Mouse (Mus musculus) lung, postnatal 25 days (tissue): Measurements from ENCODE around the gene Jmjd8.

Source experiments
- DNase-seq: peaks from one replicate; pipeline ENCODE4 v3.0.0; 2022; ENCODE audit warnings: low spot score

Gene Jmjd8

DNA sequence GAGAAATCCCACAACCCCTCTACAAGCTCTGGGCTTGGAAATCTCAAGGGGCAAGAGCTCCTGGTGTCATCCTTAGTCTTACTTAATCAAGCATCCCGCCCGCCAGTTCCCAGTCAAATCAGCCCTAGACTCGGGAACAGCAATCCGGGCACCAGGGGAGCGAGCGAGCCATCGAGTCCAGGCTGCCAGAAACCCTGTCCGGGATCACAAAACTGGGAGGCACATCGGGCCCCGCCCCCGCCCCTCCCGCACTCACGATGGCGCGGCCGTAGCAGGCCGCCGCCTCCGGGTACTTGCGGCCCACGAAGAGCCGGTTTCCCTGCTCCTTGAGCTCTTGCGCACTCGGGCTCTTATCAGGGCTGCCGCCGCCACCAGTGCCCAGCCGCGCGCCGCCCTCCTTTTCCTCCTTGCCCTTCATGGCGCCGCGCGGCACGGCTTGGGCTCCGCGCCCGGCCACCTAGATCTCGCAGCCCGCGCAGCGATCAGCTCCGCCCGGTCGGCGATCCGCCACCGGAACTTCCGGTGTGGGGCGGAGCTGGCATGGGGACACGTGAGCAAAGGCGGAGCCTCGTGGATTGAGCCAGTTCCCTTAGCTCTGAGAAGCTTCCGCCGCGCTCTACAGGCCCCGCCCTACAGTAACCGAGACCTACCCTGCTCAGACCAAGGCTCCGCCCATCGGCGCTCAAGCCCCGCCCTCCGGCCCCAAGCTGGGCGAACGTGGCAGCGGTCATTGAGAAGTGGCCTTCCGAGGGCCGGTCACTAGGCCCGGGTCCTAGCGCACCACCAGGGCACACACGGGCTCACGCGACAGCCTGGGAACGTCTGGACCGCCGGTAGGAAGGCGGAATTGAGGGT, 4.0 kb downstream of the Jmjd8 start:
- DNase-seq: peak; percentile 100

DNA sequence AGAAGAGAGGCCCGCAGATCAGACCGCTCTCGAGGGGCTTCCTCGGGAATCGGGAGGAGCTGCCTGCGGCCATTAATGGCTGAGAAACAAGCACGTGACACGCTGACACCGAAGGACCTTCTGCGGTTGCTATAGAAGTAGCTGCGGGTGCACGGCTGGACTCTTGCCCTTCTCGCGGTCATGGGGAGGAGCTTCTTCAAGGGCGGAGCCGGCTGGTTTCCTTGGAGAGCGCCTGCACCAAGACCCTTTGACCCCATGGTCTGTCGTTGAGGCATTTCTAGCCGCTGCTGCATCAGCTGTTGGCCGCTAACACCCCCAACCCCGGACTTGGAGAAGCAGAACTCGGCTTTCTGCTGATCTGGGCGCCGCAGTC, 4.6 kb downstream of the Jmjd8 start, which contains the start of gene Stub1:
Gene Stub1 (minus strand): TSS at position 114 of the 373 bp plus-strand sequence.
- DNase-seq: peak; percentile 91

DNA sequence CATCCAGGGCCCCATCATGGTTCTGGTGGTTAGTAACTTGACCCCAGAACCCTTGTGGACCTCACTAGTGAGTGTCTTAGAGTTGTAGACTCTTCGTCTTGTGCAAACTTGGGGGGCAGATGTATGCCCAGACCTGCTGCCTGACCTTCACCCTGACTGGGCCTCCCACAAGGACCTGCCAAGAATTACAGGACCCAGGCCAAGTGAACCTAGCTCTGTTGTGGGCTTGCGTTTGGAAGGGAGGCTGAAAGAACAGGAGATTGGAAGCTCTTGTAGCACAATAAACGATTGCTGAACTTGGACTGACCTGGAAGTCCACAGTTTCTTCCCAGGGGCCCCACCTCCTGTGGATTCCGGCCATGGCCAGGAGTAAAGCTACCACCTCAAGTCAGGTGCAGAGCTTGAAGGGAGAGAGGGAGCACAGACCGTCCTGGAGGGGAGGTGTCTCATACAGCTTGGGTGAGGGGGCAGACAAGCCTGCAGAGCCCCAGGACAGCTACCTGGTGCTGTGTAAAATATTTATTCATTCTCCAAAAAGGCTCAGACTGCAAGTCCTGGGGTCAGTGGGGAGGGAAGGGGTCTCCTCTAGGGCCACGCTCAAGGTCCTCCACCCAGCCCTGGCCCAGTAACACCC, 5.4 kb downstream of the Jmjd8 start:
- peak; percentile 27 for DNase-seq

DNA sequence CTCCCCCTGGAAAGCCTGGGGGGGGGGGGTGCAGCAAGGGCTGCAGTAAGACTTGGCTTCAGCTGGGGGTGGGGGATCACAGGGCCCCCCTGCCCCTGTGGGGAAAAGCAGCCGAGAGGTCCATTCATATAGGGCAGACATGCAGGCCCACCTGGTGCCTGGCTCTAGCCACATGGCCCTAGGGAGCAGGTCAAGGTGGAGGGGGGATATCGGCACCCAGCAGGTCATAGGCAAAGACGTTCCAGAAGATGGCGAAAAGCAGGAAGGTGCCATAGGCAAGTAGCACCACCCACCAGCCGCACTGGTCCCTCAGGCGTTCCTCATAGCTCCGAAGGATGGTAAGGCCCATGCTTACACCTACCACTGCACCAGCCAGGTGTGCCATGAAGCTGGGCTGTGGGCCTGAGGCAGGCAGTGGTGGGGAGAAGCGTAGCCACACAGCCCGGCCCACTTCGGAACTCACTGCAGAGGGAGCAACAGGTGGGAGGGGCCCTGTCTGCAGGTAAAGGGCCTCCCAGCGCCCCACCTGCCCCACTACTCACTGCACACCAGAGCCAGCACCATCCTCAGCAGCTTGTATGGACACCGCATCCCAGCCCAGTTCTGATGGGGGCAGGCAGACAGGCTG, 6.0 kb downstream of the Jmjd8 start:
- no peak for DNase-seq

DNA sequence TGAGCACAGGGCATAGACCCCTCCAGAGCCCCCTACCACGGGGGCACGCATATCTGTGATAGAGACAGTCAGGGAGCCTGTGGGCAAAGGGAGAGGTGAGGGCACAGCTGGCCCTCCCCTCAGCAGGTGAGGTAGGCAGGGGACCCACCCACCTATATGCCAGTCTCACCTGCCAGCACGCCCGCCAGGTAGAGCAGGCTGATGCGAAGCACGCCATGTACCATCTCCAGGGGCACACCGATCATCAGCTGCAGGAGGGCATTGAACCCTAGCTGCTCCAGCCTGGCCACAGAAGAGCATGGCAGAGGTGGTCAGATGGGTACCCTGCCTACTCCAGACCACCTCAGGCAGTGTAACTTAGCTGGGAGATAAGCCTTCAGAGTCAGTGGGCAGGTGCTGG, 6.6 kb downstream of the Jmjd8 start:
- no peak for DNase-seq

DNA sequence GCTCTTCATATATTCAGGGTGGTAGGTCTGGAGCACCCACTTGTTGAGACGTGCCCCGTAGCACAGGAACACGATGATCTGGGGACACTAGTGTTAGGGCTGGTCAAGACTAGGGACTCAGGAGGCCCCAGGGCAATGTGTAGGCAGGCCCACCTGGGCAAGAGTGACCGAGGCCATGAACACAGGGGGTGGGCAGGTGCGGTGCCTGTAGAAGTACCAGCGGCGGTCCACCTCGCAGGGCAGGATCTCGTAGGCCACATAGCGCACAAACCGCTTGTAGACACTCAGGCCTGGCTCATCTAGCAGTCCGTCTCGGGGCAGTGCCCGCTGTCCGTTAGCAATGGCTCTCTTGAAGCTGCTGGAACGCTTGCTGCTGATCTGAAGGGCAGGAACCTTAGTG, 7.1 kb downstream of the Jmjd8 start:
- no peak for DNase-seq

DNA sequence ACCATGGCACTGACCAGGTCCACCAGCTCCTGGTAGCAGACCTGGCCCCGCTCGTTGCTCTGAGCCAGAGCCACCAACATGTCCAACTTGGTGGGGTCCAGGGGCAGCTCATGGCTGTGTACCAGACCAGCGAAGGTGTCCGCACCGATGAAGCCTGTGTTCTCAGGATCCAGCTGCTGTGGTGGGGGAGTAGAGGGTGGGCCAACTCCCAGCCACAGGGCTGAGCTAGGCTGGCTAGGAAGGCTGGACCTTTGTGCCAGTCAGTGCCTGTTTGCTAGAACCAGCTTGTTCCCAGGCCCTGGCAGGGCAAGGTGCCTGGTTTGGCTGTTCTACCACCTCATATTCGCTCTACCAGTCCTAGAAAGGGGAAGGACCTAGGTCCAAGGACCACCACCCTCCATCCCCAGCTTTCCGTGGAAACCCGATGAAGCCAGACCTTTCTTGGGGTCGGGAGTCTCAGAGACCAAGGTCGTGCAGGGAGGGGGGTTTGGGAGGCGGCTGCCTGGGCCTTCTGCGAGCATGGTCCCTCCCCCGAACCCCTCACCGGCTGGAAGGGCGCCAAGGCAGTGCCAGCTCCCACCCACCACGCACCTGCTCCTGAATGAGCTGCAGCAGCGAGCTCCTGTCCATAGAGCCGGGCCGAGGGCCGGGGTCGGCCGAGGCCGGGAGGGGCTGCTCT, 7.9 kb downstream of the Jmjd8 start:
- DNase-seq: no peak

DNA sequence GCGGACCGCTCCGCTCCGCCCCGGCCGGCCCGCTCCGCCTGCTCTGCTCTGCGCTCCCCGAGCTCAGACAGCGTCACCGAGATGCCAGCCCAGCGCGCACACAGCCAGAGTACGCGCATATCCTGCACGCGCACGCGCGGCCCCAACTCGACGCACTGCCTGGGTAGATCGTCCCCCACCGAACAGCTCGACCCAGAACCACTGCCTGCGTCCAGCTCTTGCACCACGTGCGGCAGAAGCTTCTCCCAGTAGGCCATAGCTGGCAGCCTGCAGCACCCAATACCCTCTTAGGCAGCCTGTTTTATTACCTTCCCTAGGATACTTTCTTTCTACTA, 8.4 kb downstream of the Jmjd8 start, which contains the start of gene Rhbdl1:
Gene Rhbdl1 (minus strand): TSS at position 220 of the 335 bp plus-strand sequence.
- peak; percentile 43 for DNase-seq

DNA sequence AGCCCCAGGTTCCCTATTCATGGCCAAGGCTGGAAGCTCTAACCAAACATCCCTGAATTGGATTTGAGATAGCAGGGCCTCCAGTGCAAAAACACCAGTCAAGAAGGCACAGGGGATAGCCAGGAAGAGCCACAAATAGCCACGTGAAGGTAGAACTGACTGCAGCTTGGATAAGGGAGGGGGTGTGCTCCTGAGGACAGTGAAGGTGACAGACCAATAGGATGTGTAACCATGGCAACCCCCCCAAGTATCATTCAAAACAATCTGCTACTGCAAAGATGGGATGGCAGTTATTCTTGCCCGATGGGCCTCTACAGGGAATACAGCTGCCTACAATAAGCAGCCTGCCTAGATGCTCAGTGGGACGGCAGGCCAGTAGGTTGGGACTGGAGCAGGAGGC, 8.9 kb downstream of the Jmjd8 start:
- no peak for DNase-seq

DNA sequence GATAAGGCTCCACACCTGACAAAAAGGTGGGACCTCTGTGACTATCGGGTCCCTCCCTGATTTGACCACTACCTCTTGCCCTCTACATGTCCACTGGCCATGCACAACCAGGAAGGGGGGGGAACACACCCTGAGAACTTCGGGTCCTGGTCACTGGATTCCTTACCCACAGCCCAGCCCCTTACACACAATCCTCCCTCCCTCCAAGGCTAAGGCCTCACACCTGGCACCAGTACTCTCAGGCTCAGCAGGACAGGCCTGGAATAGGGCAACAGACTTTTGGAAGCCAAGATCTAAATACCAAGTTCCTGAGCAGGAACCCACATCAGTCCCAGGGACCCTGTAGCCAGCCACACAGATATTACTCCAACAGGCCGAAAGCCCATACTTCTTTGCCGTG, 10.2 kb downstream of the Jmjd8 start:
- DNase-seq: no peak

DNA sequence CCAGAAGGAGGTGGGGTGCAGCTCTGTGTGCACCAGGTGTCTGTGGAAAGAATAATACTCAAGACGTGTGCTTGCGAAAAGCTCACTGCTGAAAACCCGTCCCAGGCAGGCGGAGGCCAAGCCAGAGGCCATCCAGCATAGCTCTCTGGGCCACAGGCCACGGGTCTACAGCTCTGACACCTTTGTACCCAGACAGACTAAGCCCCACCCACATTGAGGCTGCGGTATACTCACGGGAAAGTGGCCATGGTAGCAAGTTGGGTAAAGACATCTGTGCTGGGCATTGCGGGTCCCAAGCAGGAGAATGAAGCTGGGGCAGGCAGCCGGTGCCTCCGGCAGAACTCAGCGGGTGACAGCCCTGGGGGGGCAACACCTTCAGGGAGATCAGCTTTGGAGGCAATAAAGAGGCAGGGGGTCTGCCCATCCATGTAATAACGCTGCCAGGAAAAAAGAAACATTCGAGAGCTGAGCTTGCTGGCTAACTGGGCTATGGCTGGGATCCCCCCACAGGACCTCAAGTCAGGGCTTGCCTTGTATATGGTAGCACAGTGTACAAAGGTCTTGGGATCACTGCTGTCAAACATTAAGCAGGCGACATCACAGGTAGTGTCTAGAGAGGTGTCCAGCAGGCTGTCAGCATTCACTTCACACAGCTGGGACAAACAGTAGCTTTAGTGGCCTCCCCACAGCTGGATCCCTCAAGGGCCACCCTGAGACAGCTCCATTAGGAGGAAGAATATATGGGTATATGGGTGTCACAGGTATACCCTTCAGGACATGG, 11.0 kb downstream of the Jmjd8 start:
- no peak for DNase-seq

DNA sequence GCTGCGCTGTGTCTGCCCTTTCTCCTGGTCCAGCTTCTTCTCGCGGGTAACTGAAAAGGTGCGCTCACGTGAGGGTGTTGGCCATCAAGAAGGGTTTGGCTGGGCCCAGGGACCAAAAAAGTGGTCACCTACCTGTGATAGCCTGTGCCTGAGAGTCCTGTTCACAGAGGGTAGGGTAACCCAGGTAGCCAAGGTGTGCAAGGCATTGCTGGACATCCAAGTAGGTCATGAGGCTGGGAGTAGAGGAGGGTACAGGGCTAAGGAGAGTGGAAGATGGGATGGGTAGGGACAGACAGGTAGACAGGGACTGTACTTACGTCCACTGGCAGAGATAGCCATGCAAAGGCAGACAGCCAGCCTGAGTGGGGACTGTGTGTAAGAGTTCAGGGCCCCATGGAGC, 11.9 kb downstream of the Jmjd8 start:
- DNase-seq: no peak

DNA sequence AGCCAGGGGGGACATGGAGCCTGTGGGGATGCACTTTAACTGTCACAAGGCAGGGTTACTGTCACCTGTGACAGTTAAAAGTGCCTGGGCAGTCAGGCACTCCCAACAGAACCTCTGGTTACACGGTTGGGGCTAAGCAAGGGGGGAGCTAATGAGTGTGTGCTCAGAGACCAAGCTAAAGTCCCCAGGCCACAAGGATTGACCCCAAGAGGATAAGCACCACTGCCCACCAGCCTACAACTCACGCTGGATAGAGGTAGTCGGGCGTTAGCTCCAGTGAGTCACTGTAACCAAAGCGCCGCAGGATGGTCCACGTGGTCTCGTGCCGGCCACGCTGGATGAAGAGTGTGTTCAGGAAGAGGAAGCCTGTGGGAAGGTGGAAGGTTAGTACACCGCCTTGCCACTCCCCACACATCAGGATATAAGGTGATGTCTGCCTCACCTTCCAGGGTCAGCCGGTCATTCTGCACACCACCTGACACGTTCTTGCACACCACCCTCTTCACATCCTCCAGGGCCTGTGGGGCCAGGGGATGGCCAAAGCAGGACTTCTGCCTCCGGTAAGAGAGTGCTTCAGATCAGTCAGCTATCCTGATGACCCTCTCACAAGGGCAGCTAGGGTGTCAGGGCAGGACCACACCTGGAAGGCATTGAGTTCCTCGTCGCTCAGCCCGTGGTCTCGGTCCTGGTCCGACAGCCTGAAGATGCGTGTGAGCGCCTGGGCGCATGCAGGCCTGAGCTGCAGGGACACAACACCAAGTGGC, 12.6 kb downstream of the Jmjd8 start, which contains the start of gene Gm20683:
Gene Gm20683 (minus strand): TSS at position 647 of the 764 bp plus-strand sequence.
- DNase-seq: no peak

DNA sequence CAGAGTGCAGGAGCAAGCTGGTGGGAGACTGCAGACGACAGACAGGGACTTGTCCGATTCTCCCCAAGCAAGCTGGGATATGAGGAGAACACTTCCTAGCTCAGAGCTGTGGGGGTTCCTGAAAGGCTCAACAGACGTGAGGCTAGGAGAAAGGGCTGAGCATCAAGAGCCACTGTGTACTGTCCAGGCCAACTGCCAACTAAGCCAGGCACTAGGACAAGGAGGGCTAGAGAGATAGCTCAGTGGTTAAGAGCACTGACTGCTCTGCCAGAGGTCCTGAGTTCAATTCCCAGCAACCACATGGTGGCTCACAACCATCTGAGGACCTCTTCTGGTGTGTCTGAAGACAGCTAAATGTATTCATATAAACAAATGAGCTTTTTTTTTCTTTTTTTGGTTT, 13.8 kb downstream of the Jmjd8 start:
- no peak for DNase-seq

DNA sequence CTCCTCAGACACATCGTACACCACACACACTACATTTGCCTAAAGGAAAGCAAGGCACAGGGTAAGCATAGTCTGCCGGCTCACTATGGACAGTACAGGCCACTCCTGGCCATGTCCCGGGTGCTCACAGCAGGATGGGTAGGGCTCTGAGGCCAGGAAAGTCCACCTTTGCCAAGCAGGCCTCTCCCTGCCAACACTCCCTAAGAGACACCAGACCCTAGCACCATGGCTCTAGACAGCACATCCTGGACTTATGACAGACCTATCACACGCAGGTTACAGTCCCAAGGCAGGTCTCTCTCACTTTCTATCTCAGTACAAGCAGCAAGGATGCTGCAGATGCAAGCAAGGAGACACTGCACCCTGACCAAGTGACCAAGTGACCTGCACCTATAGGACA, 14.5 kb downstream of the Jmjd8 start:
- no peak for DNase-seq

DNA sequence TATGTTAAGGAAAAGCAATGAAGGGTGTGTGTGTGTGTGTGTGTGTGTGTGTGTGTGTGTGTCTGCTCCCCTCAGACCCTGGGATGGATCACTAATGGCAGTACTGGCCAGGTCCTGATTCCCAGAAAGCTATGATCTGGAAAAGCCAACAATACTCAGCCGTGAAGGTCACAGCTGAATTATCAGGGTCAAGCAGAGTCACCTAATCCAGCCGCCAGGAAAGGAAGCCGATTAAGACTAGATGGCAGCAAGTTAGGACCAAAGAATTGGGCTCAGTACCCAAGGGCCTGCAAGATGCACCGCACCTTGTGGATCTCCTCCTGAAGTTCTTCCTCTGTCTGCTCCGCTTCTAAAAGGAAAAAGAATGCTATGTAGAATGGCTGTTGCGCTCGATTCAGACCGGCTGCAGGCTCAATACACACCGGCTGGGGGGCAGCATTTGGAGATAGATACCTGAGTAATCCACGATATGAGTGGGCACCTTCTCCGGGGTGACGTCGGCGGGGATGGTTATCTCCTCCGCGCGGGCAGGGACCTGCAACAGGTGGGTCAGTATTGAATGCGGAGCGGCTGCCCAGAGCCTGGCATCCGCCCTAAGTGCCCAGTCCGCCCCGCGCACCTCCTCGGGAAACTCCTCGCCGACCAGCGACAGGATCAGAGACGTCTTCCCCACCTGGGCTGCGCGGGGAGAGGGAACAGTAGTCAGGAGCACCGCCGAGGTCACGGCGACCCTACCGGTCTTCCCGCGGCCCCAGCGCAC, 15.1 kb downstream of the Jmjd8 start:
- no peak for DNase-seq

DNA sequence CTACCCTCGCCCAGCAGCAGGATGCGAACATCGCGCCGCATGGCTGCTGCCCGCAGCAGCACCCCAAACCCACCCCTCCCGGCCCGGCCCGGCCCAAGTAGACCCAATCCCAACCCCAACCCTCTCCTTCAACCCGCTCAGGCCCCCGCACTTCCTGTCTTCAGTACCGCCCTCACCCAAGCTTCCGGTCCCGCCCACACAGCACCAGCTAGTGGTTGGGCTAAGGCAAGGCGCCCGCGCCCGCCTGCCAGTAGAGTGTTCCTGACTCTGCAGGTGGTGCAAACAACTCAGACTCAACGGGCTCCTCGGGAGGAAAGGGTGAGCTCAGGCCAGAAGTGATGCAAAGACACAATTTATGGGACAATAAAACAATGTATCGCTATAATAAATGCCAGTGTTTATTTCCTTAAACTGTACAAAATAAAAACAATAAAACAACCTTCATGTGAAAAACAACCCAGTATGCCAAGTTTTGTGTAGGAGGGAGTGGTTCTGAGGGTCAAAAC, 15.8 kb downstream of the Jmjd8 start, which contains the start of gene Rhot2:
Gene Rhot2 (minus strand): TSS at position 456 of the 506 bp plus-strand sequence.
- DNase-seq: peak; percentile 97

DNA sequence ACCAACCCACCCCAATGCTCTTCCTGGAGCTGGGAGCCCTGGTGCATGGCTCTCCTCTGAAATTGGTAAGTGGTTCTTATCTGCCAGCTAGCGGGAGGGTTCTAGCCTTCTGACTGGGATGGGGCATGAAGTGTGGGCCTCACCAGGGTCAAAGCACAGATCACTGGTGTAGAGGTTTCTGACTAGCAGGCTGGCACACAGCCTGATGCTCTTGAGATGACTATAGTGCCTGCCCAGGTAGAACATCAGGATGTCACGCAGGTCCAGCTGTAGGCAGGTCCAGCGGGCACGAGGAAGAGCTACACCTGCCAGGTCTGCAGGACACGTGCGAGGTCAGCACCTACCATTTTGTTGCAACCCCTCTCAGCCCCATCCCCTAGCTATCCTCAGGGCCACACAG, 31.6 kb downstream of the Jmjd8 start:
- DNase-seq: no peak

DNA sequence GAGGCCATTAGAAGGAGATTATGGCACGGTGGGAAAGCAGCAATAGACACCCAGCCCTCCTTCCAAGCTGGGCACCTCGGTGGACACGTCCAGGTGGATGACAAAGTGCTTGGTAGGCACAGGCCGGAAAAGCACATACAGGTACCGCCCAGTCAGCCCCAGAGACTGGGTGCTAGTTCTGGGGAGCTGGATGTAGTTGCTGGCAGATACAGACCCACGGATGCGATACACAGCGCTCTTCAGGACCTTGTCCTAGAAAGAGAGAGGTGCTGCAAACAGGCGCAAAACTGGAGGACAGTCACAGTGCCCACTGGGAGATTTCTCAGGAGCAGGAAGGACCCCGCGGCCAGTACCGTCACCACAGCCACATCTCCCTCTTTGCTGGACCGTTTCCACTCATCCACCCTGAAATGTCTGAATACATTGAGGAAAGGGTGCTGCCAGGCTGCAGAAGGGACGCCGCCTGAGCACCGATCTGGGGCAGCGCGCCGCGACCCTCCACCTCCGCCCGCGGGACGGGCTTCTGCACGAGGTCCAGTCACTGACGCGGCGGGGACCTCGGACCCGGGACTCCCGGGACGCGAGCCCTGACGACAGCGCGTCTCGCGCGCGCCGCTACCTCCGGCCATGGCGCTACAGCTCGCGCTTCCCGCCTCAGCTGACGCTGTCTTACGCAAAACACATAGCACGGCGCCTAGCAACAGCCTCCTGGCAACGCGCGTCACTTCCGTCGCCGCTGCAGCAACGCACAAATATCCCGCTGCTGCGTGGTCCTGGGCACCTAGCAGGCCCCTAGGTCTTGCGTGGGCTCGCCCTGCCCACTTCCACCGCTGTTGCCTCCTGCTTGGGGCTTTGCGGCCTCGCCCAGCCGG, 32.4 kb downstream of the Jmjd8 start, which contains the start of gene Wdr90:
Gene Wdr90 (minus strand): TSS at position 670 of the 872 bp plus-strand sequence.
- peak; percentile 93 for DNase-seq
